Mouse (Mus musculus) olfactory bulb, adult 2 months (tissue): ENCODE data around the gene Abca13. TPM values are rescaled to one million over a fixed set of nuclear protein-coding genes. Genes with fewer than 3 reads are reported as not detected.
"Not testable (repeated sequence)": the region's sequence is repeated elsewhere in the genome, so short reads cannot be mapped to it uniquely, and the experiment has no call there.

ENCODE experiments used
- H3K27ac ChIP-seq: fragments of 200-500 bp; 2 replicates; pipeline ENCODE4 v1.5.1; 2012; ENCODE audit warnings: low read depth, low read length; ENCODE audit not compliant: insufficient read depth
- H3K4me1 ChIP-seq: fragments of 200-500 bp; 2 replicates; pipeline ENCODE4 v1.6.1; 2012; ENCODE audit warnings: low read length; ENCODE audit not compliant: control insufficient read depth, insufficient read depth
- H3K4me3 ChIP-seq: fragments of 200-500 bp; 2 replicates; pipeline ENCODE4 v1.5.1; 2012; ENCODE audit warnings: mild to moderate bottlenecking, low read depth, low read length, moderate library complexity; ENCODE audit not compliant: insufficient read depth
- CTCF ChIP-seq: fragments of 200-500 bp; IDR thresholded peaks from 2 replicates; pipeline ENCODE4 v1.5.1; 2012; ENCODE audit warnings: low read depth, mild to moderate bottlenecking, low read length, moderate library complexity; ENCODE audit not compliant: insufficient read depth
- POLR2A ChIP-seq: fragments of 200-500 bp; IDR thresholded peaks from 2 replicates; pipeline ENCODE4 v1.6.1; 2012; ENCODE audit warnings: mild to moderate bottlenecking, low read depth, low read length, moderate library complexity; ENCODE audit not compliant: insufficient read depth
- WGBS: fragments of 180-500 bp; shearing (Covaris S2); methylation state at CpG from one replicate; pipeline ENCODE4 v1.1.7; 2018; 5-methylcytosine and 5-hydroxymethylcytosine counted together
- polyA plus RNA-seq: library from polyadenylated mRNA; stranded (reverse); fragments of >200 nt; gene quantifications from 2 replicates; pipeline ENCODE4 v1.2.4, GENCODE M21; 2012; ENCODE audit warnings: low replicate concordance; ENCODE audit not compliant: missing spikeins, insufficient read depth, insufficient read length

Abca13 gene
- not detected in 2 replicates for polyA plus RNA-seq

DNA sequence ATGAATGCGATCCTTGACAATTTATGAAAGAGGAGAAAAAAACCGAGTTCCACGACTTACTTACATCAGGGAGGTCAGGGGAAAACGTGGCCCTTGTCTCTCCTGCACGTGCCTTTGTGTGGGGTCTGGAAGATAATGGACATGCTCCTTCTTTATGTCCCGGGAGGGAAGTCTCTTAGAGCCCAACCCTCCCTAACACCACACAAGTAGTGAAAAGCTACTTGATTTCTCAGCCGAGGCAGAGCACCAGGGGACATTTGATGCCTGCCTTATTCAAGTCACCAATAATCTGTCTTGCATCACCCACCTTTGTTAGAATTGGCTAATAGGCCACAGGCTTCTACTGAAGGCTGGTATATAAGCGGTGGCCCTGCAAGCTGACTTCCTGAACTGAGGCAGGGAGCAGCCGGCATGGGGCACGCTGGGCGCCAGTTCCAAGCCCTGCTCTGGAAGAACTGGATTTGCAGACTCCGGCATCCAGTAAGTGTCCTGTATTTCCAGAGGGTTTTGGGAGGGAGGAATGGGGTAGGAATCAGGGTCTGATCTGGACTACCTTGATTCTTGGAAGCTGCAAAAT is at the start of gene Abca13:
Abca13 (plus strand) TSS at position 388 of the 577 bp plus-strand sequence.
- TF ChIP-seq POLR2A (no peak), CTCF (no peak)
- no peak within 1 kb of the TSS for H3K4me3 ChIP-seq
- WGBS = 64% methylated on average over 12 of the region's 12 CpGs
- no peak within 1 kb of the TSS for H3K27ac ChIP-seq
- no peaks in the 10 kb centered on the region for H3K4me1 ChIP-seq

DNA sequence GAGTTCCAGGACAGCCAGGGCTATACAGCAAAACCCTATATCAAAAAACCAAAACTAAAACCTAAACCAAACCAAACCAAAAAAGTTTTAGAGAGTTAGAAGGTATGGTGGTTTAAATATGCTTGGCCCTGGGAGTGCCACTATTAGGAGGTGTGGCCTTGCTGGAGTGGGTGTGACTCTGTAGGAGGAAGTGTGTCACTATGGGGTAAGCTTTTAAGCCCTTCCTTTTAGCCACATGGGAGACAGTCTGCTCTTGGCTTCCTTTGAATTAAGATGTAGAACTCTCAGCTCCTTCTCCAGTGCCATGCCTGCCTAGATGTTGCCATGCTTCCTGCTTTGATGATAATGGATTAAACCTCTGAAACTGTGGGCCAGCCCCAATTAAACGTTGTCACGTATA is 46.6 kb upstream of the Abca13 start:
- Histone ChIP-seq H3K4me3 (no peak overlapping the region), H3K27ac (no peak overlapping the region), H3K4me1 (no peaks in the 10 kb centered on the region)
- WGBS = 92% methylated on average over 2 of the region's 2 CpGs
- no peak for TF ChIP-seq POLR2A
- TF ChIP-seq CTCF = no peak

DNA sequence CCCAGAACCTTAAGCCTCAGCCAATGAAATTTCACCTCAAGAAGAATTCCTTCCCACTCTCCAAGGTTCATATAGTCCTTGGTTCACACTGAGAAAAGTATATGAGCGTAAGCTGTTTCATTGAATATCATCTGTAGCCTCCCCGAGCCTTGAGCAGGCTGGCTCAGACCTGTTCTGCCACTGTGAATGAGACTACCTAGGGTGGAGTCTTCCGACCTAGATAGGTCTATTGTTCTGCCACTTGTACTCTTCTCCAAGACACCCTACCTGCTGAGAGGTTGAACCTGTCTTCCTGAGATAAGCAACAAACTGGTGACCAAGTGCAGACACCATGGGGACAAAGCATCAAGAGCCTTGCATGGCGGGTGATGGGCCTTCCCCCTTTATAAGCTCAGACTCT is 45.6 kb upstream of the Abca13 start:
- whole genome bisulfite sequencing = 88% methylated on average over 4 of the region's 4 CpGs
- Histone ChIP-seq H3K4me3 (no peak overlapping the region), H3K27ac (no peak overlapping the region), H3K4me1 (no peaks in the 10 kb centered on the region)
- TF ChIP-seq POLR2A = no peak
- no peak for TF ChIP-seq CTCF

DNA sequence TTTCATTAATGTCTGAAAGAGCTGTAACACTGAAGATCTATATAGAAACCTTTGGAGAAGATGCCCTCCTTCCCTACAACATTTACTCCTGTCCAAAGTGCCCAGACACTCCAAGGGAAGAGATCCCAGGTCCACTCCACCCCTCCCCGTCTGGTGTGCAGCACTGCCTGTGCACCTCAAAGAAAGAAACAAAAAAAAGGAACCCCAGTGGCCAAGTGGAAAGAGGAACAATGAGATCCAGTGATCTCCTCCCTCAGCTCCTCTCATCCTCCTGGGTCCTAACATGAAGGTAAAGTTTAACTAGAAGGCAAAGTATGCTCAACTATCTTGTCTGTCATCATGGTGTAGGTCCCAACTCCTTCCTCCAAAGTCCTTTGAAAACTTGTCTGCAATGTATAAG is 45.1 kb upstream of the Abca13 start:
- no peak for TF ChIP-seq CTCF
- TF ChIP-seq POLR2A = no peak
- no peak overlapping the region for H3K27ac ChIP-seq
- H3K4me3 ChIP-seq = no peak overlapping the region
- H3K4me1 ChIP-seq = no peaks in the 10 kb centered on the region
- WGBS = 95% methylated on average over 1 of the region's 1 CpGs

DNA sequence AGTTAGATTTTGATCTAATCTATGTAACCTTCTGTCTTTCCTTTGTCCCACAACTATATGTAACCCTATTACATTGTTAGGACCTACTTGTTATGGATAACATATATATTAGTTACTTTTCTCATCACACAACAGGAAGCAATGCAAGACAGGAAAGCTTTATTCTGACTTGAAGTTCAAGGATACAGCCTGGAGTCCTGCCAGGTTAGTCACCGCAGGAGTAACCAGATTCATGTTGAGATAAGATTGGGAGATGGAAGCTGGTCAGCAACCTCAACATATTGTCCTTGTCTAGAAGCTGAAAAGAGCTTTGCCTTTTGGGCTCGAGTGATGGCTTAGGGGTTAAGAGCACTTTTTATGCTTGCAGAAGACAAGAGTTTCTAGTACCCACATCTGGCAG is 43.5 kb upstream of the Abca13 start:
- 84% methylated on average over 2 of the region's 2 CpGs for WGBS
- Histone ChIP-seq H3K4me1 (no peaks in the 10 kb centered on the region), H3K4me3 (no peak overlapping the region), H3K27ac (no peak overlapping the region)
- TF ChIP-seq CTCF (no peak), POLR2A (no peak)

DNA sequence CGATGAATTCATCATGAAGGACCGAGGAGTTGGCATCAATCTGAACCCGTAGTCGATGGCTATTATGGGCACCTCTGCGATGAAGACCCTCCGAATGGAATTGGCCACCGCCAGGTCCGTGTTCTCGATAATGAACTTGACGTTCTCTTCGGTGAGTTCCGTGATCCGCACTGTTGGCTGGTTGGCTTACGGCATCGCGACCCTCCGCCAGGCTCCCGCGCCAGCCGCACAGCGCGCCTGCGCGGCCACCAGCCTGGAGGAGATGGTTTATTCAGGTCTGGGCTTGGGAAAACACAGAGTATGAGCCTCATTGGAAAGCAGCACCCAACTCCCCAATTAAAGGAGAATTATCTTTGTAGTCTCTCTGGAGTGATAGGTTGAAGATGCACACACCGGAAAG is 41.3 kb upstream of the Abca13 start:
- WGBS = 88% methylated on average over 25 of the region's 25 CpGs
- not testable (repeated sequence) for H3K4me3 ChIP-seq, H3K27ac ChIP-seq, H3K4me1 ChIP-seq

DNA sequence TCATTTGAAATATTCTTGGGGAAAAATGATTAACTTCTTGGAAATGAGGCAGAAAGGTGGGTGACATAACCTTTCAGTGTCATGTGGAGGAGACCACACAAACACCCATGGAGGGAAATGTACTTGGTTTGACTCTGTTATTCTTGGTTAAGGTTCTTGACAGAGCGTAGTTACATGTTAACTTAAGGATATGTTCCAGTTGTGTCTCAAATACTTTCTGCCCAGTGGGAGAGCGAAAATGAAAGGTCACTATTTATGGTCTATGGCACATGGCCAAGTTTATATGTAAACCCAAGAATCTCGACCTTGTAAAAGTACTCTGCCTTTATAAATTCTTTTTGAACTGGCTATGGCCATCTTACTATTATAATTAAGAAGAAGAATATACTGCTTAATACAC is 31.8 kb upstream of the Abca13 start:
- 72% methylated on average over 3 of the region's 3 CpGs for WGBS
- H3K4me3 ChIP-seq = no peak overlapping the region
- no peak overlapping the region for H3K27ac ChIP-seq
- no peaks in the 10 kb centered on the region for H3K4me1 ChIP-seq
- TF ChIP-seq CTCF (no peak), POLR2A (no peak)

DNA sequence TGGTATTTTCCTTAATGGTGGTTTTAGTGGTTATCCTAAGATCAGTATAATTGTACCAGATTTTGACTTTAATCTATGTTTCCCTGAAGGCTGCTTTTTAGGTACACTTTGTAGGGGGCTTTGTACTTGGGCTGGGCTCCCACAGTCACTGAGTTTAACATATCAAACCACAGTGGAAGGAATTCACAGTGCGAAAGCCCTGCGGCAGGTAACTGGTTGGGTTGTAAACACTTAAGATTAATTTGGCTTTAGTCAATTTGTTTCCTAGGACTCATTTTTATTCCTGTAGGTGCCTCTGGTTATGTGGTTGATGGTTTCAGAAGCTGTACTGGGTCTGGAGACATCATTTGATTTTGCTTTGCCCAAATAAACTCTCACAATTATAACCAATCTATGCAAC is 24.4 kb upstream of the Abca13 start:
- TF ChIP-seq POLR2A (no peak), CTCF (no peak)

DNA sequence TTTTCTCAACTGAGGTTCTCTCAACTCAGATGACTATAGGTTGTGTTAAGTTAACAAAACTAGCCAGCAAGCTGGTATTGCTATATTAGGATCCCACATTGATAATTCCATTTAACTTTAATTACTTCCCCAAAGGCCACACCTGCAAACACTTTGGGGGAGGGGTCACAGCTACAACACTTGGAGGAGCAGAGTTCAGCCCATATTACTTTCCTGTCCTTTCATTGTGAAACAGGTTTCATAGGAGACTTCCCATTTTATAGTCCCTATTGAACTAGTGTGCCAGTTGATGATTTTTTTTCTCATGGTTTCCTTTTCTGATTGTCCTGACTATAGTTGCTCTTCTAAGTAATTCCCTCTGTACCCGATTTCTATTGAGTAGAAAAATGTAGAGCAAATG is 10.3 kb upstream of the Abca13 start:
- WGBS = 93% methylated on average over 1 of the region's 1 CpGs
- no peak overlapping the region for H3K27ac ChIP-seq
- no peak overlapping the region for H3K4me3 ChIP-seq
- H3K4me1 ChIP-seq = no peaks in the 10 kb centered on the region
- TF ChIP-seq POLR2A = no peak
- no peak for TF ChIP-seq CTCF

More for the DNA sequence above, 24.4 kb upstream of the Abca13 start:
- no peaks in the 10 kb centered on the region for H3K4me1 ChIP-seq
- H3K27ac ChIP-seq = no peak overlapping the region
- no peak overlapping the region for H3K4me3 ChIP-seq
- 97% methylated on average over 2 of the region's 2 CpGs for WGBS

DNA sequence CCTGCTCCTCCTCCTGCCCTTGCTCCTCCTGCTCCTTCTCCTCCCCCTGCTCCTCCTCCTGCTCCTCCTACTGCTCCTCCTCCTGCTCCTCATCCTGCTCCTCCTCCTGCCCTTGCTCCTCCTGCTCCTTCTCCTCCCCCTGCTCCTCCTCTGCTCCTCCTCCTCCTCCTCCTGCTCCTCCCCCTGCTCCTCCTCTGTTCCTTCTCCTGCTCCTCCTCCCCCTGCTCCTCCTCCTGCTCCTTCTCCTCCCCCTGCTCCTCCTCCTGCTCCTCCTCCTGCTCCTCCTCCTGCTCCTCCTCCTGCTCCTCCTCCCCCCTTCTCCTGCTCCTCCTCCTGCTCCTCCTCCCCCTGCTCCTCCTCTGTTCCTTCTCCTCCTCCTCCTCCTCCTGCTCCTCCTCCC is 2.3 kb upstream of the Abca13 start:
- H3K4me3 ChIP-seq, H3K27ac ChIP-seq, H3K4me1 ChIP-seq: not testable (repeated sequence)
